Mouse (Mus musculus) hindlimb bud, embryonic 11.5 days (tissue): ENCODE measurements around the gene Kdm5b.

Source experiments
- DNase-seq: peaks from one replicate; pipeline ENCODE4 v3.0.0-alpha.2; 2012; ENCODE audit warnings: low read depth, low spot score; ENCODE audit errors: extremely low spot score

Kdm5b gene

GRCm38 (mm10) chr1:134645408-134646200 lies 85.6 kb downstream of the Kdm5b start:
- DNase-seq, result no peak

DNA sequence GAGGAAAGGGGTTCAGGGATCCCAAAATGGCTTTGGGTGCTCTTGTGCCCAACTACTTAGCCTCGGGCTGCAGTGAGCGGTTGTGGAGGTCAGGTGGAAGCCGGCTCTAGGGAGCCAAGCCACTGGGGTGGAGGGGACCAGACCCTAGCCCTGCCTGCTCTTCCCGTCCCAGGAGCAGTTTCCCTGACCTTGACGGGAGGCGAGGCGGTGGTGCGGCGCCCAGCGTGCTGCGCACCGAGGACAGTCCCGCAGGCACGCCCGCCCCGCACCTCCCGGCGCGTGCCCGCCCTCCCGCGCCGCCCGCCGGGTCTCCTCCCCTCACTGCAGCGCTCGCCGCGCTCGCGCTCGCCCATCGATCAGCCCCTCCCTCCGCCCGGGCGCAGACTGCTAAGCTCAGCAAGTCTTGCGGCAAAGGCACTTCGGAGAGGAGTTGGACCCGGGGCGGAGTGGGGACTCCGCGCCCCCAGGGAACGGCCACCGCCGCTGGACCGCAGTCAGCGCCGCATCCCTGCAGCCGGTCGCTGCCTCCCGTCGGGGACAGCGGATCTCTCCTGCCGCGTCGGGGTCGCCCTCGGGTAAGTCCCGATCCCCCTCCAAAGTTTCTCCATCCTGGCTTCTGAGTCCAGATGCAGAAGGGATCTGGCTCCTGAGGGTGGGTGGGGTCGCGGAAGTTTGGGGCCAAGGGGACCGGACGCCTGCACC lies 86.4 kb downstream of the Kdm5b start, which contains the start of gene Syt2:
TSS of gene Syt2 (plus strand) at position 417 of the 702 bp plus-strand sequence.
- DNase-seq, result no peak

DNA sequence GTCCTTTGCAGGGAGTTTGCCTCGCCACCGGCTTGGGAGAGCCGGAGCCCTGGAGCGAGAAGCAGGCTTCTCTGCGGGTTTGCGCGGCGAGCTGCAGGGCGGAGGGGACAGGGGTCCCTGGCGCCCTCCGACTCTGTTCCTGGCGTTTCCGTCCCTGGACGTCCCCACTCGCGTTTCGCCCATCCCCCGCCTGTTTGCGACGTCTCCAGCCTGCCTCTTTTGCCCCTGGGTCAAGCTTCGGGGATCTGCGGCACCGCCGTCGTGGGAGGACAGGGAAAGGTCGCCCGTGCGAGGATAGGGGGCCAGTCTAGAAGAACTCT lies 87.0 kb downstream of the Kdm5b start:
- no peak for DNase-seq

- DNase-seq, result no peak
Measured at GRCm38 (mm10) chr1:134647591-134647990, 87.6 kb downstream of the Kdm5b start.

- no peak for DNase-seq
Measured at GRCm38 (mm10) chr1:134650816-134651215, 90.8 kb downstream of the Kdm5b start.

DNA sequence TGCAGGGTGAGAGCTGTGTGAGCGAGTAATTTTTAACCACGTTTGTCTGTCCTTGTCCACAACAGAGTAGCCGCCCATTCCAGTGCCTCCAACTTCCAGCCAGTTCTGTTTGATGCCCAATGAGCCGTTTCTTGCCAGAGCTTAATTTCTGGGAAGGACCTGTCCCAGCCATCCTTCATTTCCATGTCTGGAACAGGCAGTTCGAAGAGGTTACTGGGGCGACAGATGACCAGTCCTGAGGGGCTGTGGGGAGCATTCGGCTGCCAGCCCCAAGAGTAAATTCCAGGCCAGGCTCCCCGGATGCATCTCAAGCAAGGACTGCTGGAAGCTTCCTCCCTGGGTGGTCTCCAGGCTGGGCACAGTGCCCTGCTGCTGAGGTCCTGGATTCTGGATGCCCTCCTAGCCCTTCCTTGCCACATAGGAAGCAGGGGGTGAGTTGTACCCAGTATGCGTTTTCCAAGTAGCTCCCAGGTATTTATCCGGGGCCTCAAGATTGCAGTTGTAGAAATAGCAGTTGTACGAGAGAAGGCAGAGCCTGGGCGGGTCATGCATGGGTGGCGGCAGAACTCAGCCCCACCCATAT lies 91.4 kb downstream of the Kdm5b start:
- no peak for DNase-seq

GRCm38 (mm10) chr1:134651851-134652398 lies 92.0 kb downstream of the Kdm5b start:
- DNase-seq, result no peak

DNA sequence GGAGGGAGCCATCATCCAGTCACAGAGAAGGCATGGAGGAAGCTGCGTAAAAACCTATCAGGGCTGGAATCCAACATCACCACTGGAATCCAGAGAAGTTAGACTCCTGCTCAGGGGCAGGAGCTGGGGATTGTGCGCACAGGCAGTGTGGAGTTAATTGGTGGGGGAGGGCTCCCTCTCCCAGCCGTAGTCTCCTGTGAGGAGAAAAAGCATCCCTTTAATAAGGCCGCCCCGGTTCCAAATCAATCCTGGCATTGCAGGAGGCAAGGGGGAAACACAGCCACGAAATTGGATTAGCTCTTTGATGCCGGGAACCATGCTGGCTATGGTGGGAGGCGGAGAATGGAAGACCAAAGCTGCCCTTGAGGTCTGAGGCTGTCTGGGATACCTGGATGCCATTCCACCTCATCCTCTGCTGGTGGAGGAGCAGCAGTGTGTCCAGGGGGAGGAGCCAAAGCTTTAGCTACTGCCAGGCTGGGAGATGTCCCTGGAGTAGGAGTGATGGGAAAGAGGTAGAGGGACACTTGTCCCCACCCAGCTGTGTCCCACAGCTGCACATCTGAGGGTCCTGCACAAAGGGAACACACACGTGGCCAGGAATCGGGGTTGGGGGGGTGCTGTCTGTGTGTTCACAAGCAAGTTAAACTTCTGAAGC lies 93.8 kb downstream of the Kdm5b start:
- DNase-seq, result no peak

DNA sequence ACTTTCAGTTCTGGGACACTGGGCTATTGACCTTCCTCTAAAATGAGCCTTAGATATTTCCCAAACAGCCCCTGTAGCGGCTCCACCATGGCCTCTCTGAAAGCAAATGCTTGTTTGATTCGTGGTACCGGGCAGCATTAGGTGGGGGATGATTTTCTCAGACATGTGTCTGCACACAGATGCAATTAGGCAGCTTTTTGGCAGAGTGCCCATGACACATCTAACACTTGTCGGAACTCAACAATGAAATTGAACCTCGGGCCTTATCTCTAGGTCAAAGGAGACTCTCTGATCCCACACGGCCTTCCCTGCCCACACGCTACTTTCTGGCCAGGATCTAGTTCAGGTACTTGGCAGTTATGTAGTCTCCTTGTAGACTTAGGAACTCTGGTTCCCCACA lies 98.9 kb downstream of the Kdm5b start:
- no peak for DNase-seq

GRCm38 (mm10) chr1:134660163-134660562 lies 100.2 kb downstream of the Kdm5b start:
- no peak for DNase-seq

GRCm38 (mm10) chr1:134671234-134672070 lies 111.5 kb downstream of the Kdm5b start:
- no peak for DNase-seq

- no peak for DNase-seq
Measured at GRCm38 (mm10) chr1:134674312-134674711, 114.3 kb downstream of the Kdm5b start.

GRCm38 (mm10) chr1:134679445-134679844 lies 119.5 kb downstream of the Kdm5b start:
- no peak for DNase-seq

DNA sequence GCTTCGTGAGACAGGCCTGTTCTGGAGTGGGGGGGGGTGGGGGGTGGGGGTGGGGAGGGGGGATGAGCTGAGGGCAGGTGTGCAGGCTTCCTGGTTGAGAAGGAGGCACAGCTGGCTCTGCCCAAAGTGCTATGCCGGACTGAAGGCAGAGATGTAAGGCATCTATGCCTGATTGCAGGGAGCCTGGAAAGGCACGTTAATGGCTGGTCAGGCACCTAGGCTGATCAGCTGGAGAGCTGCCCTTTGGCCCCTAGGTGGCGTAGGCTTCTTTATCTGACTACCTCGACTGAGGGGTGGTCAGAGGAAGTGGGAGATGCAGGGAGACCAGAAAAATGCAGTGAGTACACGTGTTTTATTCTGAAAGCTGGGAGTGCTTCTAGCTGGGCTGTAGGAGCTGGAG lies 120.6 kb downstream of the Kdm5b start:
- no peak for DNase-seq

DNA sequence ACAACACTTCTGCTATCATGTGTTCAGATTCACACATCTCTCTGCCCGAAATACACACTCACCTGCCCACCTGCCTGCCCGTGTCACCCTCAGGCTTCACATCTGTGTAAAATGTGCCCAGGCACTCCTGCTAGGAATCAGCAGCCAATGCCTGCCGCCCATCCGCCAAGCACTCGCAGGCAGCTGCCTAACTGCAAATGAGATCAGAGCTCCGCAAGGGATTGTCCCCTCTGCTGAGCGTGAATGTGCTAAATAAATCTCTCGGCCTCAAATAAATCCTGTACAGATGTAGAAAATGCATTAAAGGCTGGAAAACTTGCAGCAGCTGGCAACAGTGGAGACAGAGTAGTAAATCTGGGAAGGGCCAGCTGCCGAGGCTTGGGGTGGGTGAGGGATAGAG lies 122.5 kb downstream of the Kdm5b start:
- DNase-seq, result no peak
